Mouse (Mus musculus) frontal cortex, postnatal 14 days (tissue): ENCODE results near the gene Kif24.
"Not testable (repeated sequence)": the region's sequence is repeated elsewhere in the genome, so short reads cannot be mapped to it uniquely, and the experiment has no call there.

Experiments
- DNase-seq, 2 experiments: peaks; one replicate each; pipeline ENCODE4 v3.0.0; 2022; ENCODE audit warnings: low spot score in 2 of 2

Gene Kif24

DNA sequence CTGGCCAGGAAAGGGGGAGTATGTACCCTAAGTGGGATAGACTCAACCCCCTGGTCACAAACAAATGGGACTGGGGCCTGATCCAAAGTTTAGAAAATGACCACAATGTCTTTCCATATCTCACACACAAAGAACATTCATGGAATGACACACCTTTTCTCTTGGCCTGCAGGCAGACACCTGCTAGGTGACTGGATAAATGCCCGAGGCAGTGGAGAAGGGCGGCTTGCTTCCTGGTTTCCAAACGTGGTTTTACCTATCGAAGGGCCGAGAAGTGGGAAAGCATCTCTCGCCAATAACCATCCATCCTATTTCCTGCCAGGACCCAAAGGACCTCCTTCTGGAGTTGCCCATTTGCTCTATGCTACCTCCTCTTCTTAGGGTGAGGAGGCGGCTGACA, 28.3 kb upstream of the Kif24 start:
- no peak for DNase-seq

DNA sequence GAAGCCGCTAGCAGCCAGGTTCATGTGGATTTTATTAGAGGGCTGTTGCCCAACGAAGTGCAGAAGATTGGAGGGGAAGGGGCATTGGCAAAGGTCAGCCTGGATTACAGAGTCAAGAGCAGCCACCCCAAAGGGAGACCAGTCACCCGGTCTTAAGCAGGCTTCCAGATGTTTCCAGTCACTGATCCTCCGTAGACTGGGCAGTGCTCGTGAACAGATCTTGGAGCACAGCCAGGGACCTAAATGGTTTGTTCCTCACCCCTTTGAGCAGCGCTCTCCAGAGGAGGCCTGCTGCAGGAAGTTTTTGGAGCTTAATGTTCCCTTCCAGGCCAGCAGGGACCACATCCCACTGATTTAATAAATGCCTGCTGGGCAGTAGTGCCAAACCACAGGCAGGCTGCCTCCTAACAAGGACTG, 16.9 kb upstream of the Kif24 start:
- no peak for DNase-seq

DNA sequence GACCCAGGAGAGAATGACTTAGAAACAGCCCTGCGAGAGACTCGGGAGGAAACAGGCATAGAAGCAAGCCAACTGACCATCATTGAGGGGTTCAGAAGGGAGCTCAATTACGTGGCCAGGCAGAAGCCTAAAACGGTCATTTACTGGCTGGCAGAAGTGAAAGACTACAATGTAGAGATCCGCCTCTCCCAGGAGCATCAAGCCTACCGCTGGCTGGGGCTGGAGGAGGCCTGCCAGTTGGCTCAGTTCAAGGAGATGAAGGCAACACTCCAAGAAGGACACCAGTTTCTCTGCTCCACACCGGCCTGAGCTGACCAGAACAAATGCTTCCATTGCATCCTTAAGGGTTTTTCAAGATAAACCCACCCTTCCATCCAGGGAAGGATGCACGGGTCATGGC, 15.6 kb upstream of the Kif24 start:
- DNase-seq, result no peak

DNA sequence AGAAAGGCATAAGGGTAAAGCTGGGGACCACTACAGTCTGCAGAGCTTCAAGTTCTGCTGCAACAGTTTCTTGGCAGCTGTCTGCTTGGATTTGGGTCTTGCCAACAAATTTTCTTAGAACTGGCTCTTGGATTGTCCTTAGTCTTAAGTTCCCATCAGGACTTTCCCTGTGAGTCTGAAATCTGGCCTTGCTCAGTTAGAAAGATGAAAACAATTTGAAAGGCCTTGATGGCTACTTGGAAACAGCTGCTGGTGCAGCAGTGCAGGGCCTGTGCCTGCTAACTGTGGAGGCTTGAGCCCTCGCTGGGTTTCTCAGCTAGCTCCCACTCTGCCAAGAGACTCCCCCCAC, 14.7 kb upstream of the Kif24 start:
- DNase-seq, result no peak

DNA sequence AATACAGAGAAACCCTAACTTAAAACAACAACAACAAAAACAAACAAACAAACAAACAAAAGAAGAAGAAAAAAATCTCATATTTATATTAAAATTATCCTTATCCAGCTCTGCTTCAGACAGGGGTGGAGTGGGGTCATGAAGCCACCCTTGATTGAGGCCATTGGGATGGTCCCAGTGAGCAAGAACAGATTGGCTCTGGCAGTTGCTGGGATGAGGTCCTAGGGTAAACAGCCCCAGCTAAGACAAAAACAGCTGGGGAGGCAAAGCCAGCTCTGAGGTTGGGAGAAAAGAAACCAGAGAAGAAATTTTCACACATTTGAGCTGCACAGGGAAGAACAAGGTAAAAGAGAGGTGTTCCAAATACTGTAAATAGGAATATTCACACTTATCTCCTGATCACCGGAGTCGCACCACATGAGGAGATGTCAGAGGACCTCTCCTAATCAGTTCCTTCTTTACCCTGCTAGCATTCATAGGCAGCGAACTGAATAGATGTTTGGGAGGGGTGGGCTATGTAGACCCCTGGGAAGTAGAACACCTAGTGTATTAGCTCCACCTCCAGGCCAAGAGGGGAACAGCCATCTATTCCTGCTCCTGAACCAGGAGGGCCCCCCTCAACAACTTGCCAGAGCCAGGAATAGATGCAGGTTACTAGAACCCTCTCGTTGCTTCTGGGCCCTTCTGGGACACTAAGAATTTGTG, 14.2 kb upstream of the Kif24 start:
- DNase-seq, result no peak

DNA sequence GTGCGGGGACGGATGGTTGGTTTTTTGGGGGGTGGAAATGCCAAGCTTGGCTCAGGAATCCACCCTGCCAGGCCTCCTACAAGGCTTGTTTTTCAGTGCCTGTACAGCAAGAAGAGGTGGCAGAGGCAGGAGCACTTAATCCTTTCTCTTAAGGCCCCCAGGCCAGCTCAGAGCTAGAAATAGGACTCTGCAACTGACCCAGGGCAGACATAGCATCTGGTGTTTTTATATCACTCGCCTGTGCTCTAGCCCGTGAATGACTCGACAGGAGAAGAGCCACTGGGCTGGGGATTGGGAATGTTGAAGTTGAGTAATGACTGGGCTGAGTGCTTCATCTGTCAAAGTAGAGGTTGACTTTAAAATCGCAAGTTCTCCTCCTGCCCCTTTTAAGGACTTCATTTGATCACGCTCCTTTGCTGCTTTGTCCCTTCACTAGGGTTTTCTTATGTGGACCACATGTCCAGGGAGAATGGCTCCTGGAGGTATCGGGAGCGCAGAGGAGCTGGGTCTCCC, 13.0 kb upstream of the Kif24 start:
- DNase-seq, result no peak

DNA sequence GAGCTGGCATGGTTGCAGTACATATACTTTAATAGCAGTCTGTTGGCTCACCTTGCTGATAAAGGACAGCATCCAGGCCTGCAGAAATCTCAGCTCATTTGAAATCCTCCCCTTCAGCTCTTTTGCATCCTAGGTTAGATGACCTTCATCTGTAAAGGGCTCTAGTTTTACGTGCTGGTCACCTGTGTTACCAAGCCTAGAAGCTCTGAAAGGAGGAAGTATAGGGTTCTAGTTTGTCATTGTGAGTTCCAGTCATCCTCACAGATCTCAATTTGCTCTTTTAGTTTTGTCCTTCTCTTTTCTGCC, 6.7 kb upstream of the Kif24 start:
- no peak for DNase-seq

DNA sequence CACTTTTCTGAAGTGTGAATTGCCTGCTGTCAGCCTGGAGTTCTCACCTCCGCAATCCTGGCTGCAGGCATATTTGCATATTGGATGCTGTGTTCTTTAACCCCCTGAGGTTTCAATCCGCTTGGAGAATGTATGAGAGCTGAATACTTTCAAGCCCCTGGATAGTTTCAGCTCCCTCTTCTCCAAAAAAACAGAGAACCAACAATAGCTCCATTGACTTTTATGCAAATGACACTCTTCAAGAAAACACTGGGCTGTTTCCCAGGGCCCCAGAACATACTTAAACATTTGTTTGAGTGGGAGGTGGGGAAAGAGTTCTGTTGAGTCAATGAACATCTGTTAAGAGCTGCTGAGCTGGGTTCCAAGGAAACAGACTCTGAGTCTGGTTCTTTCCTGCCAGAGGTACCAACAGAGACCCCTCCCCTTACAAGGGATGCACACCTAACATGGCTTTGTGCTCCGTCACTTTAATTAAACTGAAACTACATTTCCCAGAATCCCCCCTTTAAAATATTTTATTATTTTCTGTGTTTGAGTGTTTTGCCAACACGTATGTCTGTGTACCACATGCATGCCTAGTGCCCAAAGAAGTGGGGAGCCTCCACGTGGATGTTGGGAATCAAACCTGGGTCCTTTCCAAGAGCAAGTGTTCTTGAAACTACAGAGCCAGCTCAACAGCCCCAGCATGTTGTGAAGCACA, 6.1 kb upstream of the Kif24 start:
- DNase-seq, result peak; percentile 42 to 45

DNA sequence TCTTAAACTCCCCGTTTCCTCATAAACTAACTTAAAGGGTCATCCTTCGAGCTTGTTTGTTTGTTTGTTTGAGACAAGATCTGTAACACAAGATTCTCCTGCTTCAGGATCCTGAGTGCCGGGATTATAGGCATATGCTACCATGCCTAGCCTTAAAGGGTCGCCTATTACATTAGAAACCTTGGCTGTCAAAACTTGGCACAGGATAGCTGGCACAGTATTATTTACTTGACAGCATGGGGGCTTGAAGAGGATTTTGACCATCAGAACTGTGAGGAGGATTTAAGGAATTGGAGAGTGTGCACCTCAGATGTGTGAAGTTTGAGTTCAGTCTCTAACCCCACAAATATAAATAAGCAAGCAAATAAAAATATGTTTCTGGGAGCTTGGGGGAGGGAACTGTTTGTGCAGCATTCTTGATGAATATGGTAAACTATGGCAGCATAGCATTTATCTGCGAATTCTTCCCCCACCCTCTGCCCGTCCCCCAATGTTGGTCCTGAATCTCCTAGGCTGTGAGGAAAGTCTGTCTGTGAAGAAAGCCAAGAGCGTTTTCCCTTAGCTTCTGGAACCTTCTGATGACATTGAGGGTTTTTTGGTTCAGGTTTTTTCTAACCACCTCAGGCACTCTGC, 5.5 kb upstream of the Kif24 start:
- DNase-seq, result no peak

DNA sequence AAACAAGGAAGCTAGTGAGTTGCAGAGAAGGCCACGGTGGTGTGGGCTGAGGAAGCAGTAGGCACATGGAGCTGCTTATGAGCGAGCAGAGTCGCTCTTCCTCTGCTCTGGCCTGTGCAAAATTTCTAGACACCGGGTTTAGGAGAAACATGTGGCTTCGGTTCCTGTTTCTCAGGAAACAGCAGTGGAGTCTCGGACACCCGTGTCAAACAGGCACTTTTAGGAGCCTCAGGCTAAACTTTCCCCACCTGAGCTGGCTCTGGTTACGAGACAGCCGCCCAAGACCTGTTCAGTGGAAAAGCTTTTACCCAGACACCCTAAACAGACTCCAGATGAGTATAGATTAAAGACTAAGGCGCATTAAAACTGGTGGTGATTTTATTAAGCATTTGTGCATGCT, 4.5 kb upstream of the Kif24 start:
- no peak for DNase-seq

DNA sequence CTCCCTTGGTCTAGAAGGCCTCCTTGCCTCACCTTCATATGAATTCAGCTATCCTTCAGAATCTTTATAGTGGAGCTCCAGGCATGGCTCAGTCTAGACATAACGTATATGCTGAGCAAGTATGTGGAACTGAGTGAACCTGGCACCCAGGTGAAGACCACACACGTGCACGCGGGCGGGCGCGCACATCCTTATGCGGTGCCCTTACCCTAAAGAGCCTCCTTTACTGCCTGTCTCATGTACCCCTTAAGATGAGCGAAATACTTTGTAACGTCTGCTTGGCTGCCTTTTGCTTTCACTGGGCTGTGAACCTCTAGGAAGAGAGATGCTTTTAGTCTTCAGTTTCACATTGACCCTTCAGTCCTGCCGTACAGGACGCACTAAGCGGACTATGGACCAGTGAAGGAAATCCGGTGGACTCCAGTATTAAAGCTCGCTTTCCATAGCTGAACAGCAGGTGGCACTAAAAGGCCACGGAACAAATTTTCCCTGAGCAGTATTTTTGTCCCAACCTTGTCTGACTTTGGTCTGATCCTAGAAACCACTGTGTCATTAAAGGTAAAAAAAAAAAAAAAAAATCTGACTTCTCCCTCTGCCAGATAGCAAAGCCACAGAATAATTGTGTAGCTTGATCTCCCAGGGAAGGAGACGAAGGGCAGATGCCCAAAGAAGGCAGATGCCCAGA, 3.9 kb upstream of the Kif24 start:
- DNase-seq, result peak; percentile 45 to 55

DNA sequence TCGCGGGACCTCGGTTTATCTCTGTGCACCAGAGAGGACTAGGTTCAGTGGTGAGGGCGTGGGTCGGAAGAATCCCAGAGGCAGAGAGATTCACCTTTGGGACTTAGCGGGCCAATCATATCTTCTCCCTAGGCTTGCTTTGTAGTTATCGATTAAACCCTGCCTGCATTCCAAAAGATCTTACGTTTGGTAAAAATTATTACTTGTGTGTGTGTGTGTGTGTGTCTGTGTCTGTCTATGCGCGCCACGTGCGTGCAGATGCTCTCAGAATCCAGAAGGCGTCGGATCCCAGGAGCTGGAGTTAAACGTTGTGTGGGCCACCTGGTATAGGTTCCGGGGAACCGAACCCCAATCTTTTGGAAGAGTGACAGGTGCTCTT, 589 bp upstream of the Kif24 start:
- DNase-seq, result no peak

DNA sequence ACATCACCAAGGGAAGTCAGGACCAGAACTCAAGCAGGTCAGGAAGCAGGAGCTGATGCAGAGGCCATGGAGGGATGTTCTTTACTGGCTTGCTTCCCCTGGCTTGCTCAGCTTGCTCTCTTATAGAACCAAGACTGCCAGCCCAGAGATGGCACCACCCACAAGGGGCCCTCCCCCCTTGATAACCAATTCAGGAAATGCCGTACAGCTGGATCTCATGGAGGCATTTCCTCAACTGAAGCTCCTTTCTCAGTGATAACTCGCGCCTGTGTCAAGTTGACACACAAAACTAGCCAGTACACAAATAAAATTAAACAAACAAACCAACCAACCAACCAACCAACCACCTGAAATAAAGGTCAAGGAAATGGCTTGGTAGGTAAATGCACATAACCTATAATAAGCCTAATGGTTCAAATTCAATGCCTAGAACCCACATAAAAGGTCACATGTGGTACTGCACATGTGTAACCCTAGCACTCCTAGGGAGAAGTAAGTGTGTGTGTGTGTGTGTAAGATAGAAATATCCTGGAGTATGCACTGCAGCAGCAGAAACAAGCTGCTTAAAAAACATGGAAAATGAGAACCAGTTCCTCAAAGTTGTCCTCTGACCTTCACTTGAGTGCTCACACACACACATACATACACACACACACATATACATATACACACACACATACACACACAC, 1.5 kb downstream of the Kif24 start:
- not testable (repeated sequence) for DNase-seq

DNA sequence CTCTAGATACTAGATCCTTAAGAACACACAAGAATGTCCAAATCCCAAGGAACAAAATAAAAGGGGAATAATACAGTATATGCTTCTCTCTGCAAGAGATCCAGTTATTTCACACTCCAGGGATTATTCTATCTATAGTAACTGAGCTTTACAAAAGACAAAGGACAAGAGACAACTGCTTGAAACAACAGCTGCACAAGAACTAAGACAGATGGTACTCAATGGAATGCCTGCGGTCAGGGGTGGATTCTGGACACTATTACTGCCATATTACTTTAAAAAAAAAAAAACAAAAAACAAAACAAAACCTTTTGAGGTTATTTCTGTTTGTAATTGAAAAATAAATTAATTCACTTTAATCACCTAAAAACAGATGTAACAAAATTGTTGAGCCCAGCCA, 4.0 kb downstream of the Kif24 start:
- no peak for DNase-seq

DNA sequence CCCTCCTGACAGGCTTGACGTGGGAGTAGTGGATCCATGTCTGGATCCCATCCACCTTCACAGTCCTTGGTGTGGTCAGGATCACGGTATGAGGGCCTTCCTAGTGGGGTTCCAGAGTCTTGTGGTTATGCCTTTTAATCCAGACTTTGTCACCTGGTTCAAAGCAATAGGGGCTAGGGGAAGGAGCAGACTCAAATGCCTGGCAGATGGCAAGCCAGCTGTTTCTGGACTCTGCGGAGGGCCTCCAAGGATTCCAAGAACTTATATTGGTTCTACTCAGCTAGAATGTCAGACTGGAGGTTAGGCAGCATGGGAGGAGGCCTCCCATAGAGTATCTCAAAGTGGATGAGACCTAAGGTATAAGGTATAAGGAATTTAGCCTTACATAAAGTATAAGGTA, 17.1 kb downstream of the Kif24 start:
- DNase-seq, result no peak

DNA sequence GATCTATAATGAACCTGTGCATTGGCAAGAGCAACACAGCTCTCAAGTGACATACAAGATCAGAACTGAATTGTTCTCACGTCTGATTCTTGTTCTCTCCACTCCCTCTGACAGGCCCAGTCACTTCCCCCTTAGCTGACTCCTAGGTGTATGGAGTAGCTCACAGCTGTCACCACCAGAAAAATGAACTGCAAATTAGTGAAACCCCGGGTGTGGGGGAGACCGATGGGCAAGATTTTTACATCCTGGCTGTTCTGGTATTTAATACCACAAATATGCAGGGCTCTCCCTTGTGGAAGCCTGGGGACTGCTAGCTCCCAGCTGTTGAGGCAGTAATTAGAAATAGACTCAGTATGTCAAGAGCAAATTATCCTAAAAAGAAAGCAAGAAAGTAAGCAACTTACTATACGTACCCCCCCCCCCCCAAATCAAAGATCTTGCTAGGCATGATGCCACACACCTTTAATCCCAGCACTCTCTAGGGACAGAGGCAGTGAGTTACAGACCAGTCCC, 21.8 kb downstream of the Kif24 start:
- DNase-seq, result no peak

DNA sequence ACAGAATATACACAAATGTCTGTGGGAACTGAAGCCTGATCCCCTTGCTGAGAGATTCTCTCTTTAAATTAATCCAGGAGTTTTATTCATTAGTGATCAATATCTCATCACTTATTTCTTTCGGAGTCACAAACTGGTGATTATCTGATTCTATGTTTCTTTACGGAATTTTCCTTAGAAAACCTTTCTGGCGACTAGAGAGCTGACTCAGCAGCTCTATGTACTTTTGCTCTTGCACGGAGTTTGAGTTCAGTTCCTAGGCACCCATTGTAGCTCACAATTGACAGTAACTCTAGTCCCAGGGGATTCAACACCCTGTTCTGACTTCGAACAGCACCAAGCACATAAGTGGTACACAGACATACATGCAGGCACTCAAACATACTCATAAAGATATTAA, 25.8 kb downstream of the Kif24 start:
- no peak for DNase-seq

DNA sequence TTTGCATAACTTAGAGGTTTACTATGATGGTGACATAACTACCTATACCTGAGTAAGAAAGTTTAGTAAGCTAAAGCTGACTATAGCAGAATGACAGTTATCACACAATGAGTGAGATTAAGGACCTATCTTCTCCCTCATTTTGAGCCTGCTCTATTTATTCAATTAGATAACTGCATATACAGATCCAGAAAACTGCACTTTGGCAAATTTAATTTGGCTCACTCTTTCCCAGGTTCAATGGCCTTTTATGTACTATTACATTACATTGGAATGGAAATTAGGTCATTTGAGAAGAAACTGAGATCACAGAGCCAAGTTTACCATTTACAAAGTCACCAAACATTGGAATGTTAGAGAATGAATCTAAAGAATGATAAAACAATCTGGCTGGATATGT, 47.7 kb downstream of the Kif24 start:
- no peak for DNase-seq

DNA sequence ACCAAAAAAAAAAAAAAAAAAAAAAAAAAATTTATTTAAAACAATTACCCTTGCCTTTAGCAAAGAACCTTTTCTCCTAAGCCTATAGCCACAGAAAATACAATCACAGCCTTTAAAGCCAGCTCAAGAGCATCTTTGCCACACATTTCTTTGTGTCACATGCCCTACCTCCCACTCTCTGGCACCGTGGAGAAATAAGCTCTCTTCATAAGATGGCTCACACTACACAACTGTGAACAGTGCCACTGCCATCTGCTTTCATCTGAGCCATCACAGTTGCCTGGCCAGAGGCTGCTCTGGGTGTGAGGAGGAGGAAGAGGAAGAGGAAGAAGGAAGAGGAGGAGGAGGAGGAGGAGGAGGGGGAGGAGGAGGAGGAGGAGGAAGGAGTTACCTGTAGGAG, 55.3 kb downstream of the Kif24 start:
- no peak for DNase-seq

DNA sequence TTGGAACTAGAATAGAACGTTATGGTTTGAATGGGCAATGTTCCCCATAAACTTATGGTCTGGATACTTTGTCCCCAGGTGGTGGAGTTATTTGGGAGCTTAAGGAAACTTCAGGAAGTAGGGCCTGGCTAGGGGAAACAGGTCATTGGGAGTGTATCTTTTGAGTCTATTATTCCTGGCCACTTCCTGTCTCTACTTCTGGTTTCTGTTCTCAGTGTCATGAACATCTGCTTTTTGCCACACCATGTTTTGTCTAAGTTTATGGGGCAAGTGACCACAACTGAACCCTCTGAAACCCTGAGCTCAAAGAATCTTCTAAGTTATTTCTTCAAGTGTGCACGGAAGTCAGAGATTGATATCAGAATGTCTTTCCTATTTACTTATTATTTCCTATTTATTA, 57.3 kb downstream of the Kif24 start:
- no peak for DNase-seq

DNA sequence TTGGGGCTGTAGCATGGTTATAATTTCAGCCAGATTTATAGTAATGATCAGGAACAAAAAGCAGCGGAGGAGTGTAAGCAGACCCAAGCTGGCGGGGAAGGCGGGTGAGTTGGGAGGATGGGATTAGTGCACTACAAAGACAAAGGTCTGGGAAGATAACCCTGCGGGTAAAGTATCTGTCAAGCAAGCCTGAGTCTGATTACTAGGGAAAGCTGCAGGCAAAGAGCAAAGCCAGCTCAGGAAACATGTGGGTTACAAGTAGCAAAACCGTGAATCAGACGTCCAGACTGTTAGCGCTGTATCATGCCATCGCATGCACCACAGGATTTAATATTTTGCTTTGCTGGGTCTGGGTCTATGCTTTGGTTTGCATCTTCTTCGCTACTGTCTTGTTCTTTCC, 58.1 kb downstream of the Kif24 start:
- DNase-seq, result no peak

DNA sequence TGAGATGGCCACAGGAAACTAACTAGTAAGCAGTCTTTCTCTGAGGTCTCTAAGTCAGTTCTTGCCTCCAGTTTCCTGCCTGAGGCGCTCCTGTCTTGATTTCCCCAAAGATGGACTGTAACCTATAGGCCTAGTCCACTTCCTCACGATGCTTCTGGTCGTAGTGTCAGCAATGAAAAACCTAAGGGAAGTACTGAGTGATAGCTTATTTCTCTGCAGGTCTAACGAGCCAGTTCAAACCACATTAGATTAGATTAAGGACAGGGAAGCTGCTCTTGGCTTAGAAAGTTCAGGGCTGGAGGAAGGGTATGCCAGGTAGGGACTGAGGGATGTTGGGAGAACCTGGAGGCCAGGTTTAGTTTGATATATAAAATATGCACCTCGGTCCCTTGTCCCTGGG, 63.1 kb downstream of the Kif24 start:
- DNase-seq, result no peak
